In genomic region chr14:76614682-76615081, GRCm38 (mm10) we compare ENCODE assay signal across 25 mouse cellular contexts. TPM values are rescaled to one million over a fixed set of nuclear protein-coding genes. Genes with fewer than 3 reads are reported as not detected.
DNase-seq lines count a peak whose midpoint lies in the region; ATAC-seq and TF ChIP-seq lines count a peak whose summit lies in the region.
"Had no signal": no experiment of that assay in that cellular context is flagged by ENCODE, and none has a peak within 500 bp of the region (broad histone marks: within the 10 kb centered on the region; RNA-seq: fewer than 3 reads in every experiment).

No protein-coding gene starts in this region.

- H3K4me1 ChIP-seq in limb, embryonic 15.5 days: peaks cover 43% of the 10 kb centered on the region
- peaks cover 30% of the 10 kb centered on the region for H3K4me1 ChIP-seq in limb, embryonic 10.5 days
- H3K4me1 ChIP-seq in lung, embryonic 16.5 days (replicated peaks; ENCODE audit: control insufficient read depth, insufficient read depth, low read length): peaks cover 39% of the 10 kb centered on the region
- H3K4me1 ChIP-seq in ES-Bruce4 (ENCODE audit: control insufficient read depth, insufficient read depth, low read length): peaks cover 18% of the 10 kb centered on the region
- H3K4me1 ChIP-seq in midbrain, embryonic 15.5 days: peaks cover 7% of the 10 kb centered on the region

- ATAC-seq in limb, embryonic 15.5 days (ENCODE audit: insufficient number of reproducible peaks, low FRiP score, low TSS enrichment, low read depth): no peak
- no peak for ATAC-seq in lung, embryonic 16.5 days (ENCODE audit: low read depth)
- ATAC-seq in midbrain, embryonic 15.5 days (replicated peaks): no peak
- ATAC-seq: forebrain, embryonic 14.5 days; forebrain, postnatal 0 days; hindbrain, postnatal 0 days had no signal

- H3K4me2 ChIP-seq in limb, embryonic 15.5 days: no peak overlapping the region
- peak overlapping the region; percentile 36; the same call in 1 of the 2 replicates for H3K4me2 ChIP-seq in lung, embryonic 16.5 days (ENCODE audit: low read depth, low read length)
- H3K4me2 ChIP-seq in midbrain, embryonic 15.5 days: no peak overlapping the region
- H3K4me2 ChIP-seq: embryonic facial prominence, embryonic 12.5 days; embryonic facial prominence, embryonic 15.5 days; heart, embryonic 13.5 days; hindbrain, embryonic 14.5 days had no signal

- 0 out of 2 replicates have a peak overlapping the region, but pooled peaks have one; percentile 24 for H3K27ac ChIP-seq in limb, embryonic 15.5 days
- H3K27ac ChIP-seq in limb, embryonic 10.5 days: no peak overlapping the region
- no peak overlapping the region for H3K27ac ChIP-seq in lung, embryonic 16.5 days (ENCODE audit: low read length)
- peak overlapping the region; percentile 81 for H3K27ac ChIP-seq in ES-Bruce4 (ENCODE audit: insufficient read depth, low read length)
- no peak overlapping the region for H3K27ac ChIP-seq in midbrain, embryonic 15.5 days
- H3K27ac ChIP-seq: embryonic facial prominence, embryonic 12.5 days; embryonic facial prominence, embryonic 15.5 days; heart, adult 2 months; heart, embryonic 13.5 days; hindbrain, embryonic 14.5 days; hindbrain, postnatal 0 days had no signal

- no peak for TF ChIP-seq EP300 in ES-Bruce4 (IDR thresholded peaks at IDR 0.05; ENCODE audit: insufficient read depth, low read depth, low read length)

- H3K9ac ChIP-seq in limb, embryonic 15.5 days: no peak overlapping the region
- H3K9ac ChIP-seq in lung, embryonic 16.5 days (ENCODE audit: low read length): no peak overlapping the region
- H3K9ac ChIP-seq in ES-Bruce4 (ENCODE audit: low read depth, poor library complexity, severe bottlenecking): no peak overlapping the region
- no peak overlapping the region for H3K9ac ChIP-seq in midbrain, embryonic 15.5 days
- H3K9ac ChIP-seq: embryonic facial prominence, embryonic 12.5 days; embryonic facial prominence, embryonic 15.5 days; forebrain, postnatal 0 days; heart, embryonic 13.5 days; hindbrain, embryonic 14.5 days had no signal

- DNase-seq in limb, embryonic 10.5 days (ENCODE audit: low spot score): no peak
- DNase-seq in lung, adult 18-20 months: no peak
- DNase-seq: adrenal gland, adult 2 months; adrenal gland, postnatal 14 days; B cell, adult 2 months; cerebellum, adult 11 months; cerebellum, adult 2 months; cerebellum, adult 9-11 months; cerebellum, postnatal 25 days; forebrain, postnatal 0 days; gastrocnemius, postnatal 36 days; heart, adult 2 months; heart, postnatal 14 days; heart, postnatal 4 days had no signal

- 65% methylated on average over 5 of the region's 5 CpGs for WGBS in limb, embryonic 15.5 days
- WGBS in limb, embryonic 10.5 days: 85% methylated on average over 5 of the region's 5 CpGs
- 62% methylated on average over 5 of the region's 5 CpGs for WGBS in lung, embryonic 16.5 days
- 88% methylated on average over 5 of the region's 5 CpGs for WGBS in midbrain, embryonic 15.5 days

- no peak overlapping the region for H3K4me3 ChIP-seq in limb, embryonic 15.5 days
- no peak overlapping the region for H3K4me3 ChIP-seq in limb, embryonic 10.5 days
- no peak overlapping the region for H3K4me3 ChIP-seq in lung, embryonic 16.5 days (ENCODE audit: low read length)
- no peak overlapping the region for H3K4me3 ChIP-seq in ES-Bruce4 (ENCODE audit: low read depth, low read length)
- no peak overlapping the region for H3K4me3 ChIP-seq in midbrain, embryonic 15.5 days
- H3K4me3 ChIP-seq: embryonic facial prominence, embryonic 12.5 days; embryonic facial prominence, embryonic 15.5 days; heart, adult 2 months; heart, embryonic 10.5 days; heart, embryonic 13.5 days had no signal

- H3K27me3 ChIP-seq in limb, embryonic 15.5 days: no peaks in the 10 kb centered on the region
- no peaks in the 10 kb centered on the region for H3K27me3 ChIP-seq in limb, embryonic 10.5 days (ENCODE audit: low read depth, poor library complexity, severe bottlenecking)
- H3K27me3 ChIP-seq in lung, embryonic 16.5 days (ENCODE audit: control insufficient read depth, insufficient read depth, low read depth, low read length): no peaks in the 10 kb centered on the region
- no peaks in the 10 kb centered on the region for H3K27me3 ChIP-seq in ES-Bruce4 (ENCODE audit: control insufficient read depth, insufficient read depth, low read length, poor library complexity, severe bottlenecking)
- H3K27me3 ChIP-seq in midbrain, embryonic 15.5 days (replicated peaks): no peaks in the 10 kb centered on the region
- H3K27me3 ChIP-seq: embryonic facial prominence, embryonic 12.5 days; embryonic facial prominence, embryonic 15.5 days; heart, embryonic 13.5 days had no signal

- H3K9me3 ChIP-seq in limb, embryonic 15.5 days: no peaks in the 10 kb centered on the region
- no peaks in the 10 kb centered on the region for H3K9me3 ChIP-seq in limb, embryonic 10.5 days (replicated peaks)
- no peaks in the 10 kb centered on the region for H3K9me3 ChIP-seq in lung, embryonic 16.5 days (ENCODE audit: control insufficient read depth, low read length)
- no peaks in the 10 kb centered on the region for H3K9me3 ChIP-seq in ES-Bruce4 (replicated peaks; ENCODE audit: control insufficient read depth, insufficient read depth, low read length, poor library complexity, severe bottlenecking)
- no peaks in the 10 kb centered on the region for H3K9me3 ChIP-seq in midbrain, embryonic 15.5 days
- H3K9me3 ChIP-seq: embryonic facial prominence, embryonic 12.5 days; embryonic facial prominence, embryonic 15.5 days; heart, embryonic 10.5 days; heart, embryonic 13.5 days had no signal

- no peak for TF ChIP-seq CTCF in ES-Bruce4 (IDR thresholded peaks at IDR 0.05; ENCODE audit: low read depth, low read length)

- no peak for TF ChIP-seq POLR2A in ES-Bruce4 (IDR thresholded peaks at IDR 0.05; ENCODE audit: insufficient read depth, low read length)

- H3K36me3 ChIP-seq in limb, embryonic 15.5 days: no peaks in the 10 kb centered on the region
- no peaks in the 10 kb centered on the region for H3K36me3 ChIP-seq in limb, embryonic 10.5 days
- H3K36me3 ChIP-seq in lung, embryonic 16.5 days (ENCODE audit: control insufficient read depth, insufficient read depth, low read length): no peaks in the 10 kb centered on the region
- no peaks in the 10 kb centered on the region for H3K36me3 ChIP-seq in ES-Bruce4 (ENCODE audit: control insufficient read depth, insufficient read depth, low read length, poor library complexity, severe bottlenecking)
- no peaks in the 10 kb centered on the region for H3K36me3 ChIP-seq in midbrain, embryonic 15.5 days (replicated peaks)
- H3K36me3 ChIP-seq: embryonic facial prominence, embryonic 12.5 days; embryonic facial prominence, embryonic 15.5 days; heart, embryonic 10.5 days; heart, embryonic 13.5 days had no signal

RNA-seq across cellular contexts. Expression of gene Serp2, which starts 58.0 kb away (rescaled TPM):
- 9.7 and 9.8 TPM in 2 replicates for polyA plus RNA-seq in limb, embryonic 15.5 days (2015; fragmentation: Nextera tagmentation; extraction: Ambion mirVana)
- polyA plus RNA-seq in limb, embryonic 10.5 days (2016; fragmentation: Nextera tagmentation; extraction: Ambion mirVana): 17.2 and 17.3 TPM in 2 replicates
- 6.3 and 7.2 TPM in 2 replicates for polyA plus RNA-seq in lung, embryonic 16.5 days (2015; fragmentation: Nextera tagmentation; extraction: Ambion mirVana)
- 6.1 and 6.4 TPM in 2 replicates for polyA plus RNA-seq in ES-Bruce4 (2011; ENCODE audit: insufficient read depth, insufficient read length, low read depth, missing spikeins)
- 186 and 187 TPM in 2 replicates for polyA plus RNA-seq in midbrain, embryonic 15.5 days (2015; fragmentation: Nextera tagmentation; extraction: Ambion mirVana)

Comparison
In these comparisons a context has a peak if more than half of its experiments do, and no peak if none do; other contexts are left out.
1. H3K27ac ChIP-seq: peak in limb, embryonic 15.5 days (single experiment) and ES-Bruce4 (single experiment); none in limb, embryonic 10.5 days (single experiment), lung, embryonic 16.5 days (single experiment) and midbrain, embryonic 15.5 days (single experiment).
2. RNA of gene Serp2, which starts 58.0 kb away (polyA plus RNA-seq): 186 to 187 TPM in midbrain, embryonic 15.5 days; 17.2 to 17.3 TPM in limb, embryonic 10.5 days, 9.7 to 9.8 TPM in limb, embryonic 15.5 days, 6.3 to 7.2 TPM in lung, embryonic 16.5 days and 6.1 to 6.4 TPM in ES-Bruce4; every median in the first group is over 10 times any median in the second.